Mouse (Mus musculus): ENCODE data around the gene Dcaf4. TPM values are rescaled to one million over a fixed set of nuclear protein-coding genes. Genes with fewer than 3 reads are reported as not detected.
A peak's percentile ranks its signal among the peaks of the same experiment; 100 is the strongest.

Gene Dcaf4
- polyA plus RNA-seq (2015; fragmentation: Nextera tagmentation; extraction: Ambion mirVana) = 44.8 and 49.2 TPM in 2 replicates

DNA sequence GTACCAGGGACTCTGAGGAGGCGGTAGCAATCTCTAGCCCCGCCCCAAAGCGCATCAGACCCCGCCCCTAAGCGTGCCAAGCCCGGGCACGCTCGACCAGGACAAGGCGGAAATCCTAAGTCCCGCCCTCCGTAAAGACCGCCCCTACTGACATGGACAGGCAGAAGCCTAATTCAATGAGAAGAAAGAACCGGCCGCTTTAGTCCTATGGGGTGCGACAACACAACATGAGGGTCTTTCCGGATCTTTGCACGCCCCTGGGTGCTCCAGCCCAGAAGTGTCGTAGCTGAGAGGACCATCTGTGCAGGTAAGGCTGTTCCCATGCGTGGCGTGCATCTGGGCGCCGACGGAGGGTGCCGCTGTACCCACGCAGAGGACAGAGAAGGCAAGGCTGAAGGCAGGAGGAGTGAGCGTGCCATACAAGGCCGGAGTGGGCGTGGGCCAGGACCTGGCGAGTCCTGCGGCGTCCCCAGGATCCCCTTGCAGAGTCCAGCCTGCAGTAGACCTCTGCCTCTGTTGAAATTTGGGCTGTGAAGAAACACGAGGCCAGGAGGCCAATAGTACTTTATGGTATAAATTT lies at the start of gene Dcaf4:
Dcaf4 (plus strand) TSS at position 156 of the 580 bp plus-strand sequence.
- no peaks in the 10 kb centered on the region for H3K36me3 ChIP-seq
- peak within 1 kb of the TSS; percentile 74 for H3K4me3 ChIP-seq
- peaks cover 24% of the 10 kb centered on the region for H3K4me1 ChIP-seq (replicated peaks)
- no peaks in the 10 kb centered on the region for H3K27me3 ChIP-seq
- peak; percentile 98 for ATAC-seq (ENCODE audit: low FRiP score, low read depth)
- WGBS = under 1% methylated on average over 32 of the region's 32 CpGs
- peak within 1 kb of the TSS; percentile 68 for H3K4me2 ChIP-seq
- H3K9ac ChIP-seq = peak within 1 kb of the TSS; percentile 68
- peak within 1 kb of the TSS; percentile 80 for H3K27ac ChIP-seq (replicated peaks)
- no peaks in the 10 kb centered on the region for H3K9me3 ChIP-seq

DNA sequence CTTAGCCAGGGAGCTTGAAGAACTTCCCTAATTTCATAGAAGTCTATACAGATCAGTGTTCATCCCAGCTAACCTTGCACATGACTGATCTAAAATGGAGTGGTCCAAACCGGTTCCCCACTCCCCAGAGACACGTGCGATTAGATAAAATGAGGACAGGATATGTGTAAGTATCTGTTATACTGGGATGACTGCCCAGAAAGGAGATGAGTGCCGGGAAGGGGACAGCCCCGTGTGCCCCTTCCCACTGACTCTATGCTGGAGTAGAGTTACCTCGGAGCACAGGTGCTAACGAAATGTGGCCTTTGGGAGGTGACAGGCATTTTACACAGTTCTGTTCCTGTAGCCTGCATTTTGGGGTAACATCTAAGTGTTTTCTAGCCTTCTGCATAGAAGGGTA lies 48.5 kb upstream of the Dcaf4 start:
- Histone ChIP-seq H3K9ac (no peak overlapping the region), H3K36me3 (no peaks in the 10 kb centered on the region), H3K27ac (replicated peaks) (no peak overlapping the region), H3K9me3 (no peaks in the 10 kb centered on the region), H3K27me3 (0 out of 2 replicates have a peak, but pooled peaks cover 2% of the 10 kb centered on the region), H3K4me3 (no peak overlapping the region), H3K4me1 (replicated peaks) (peaks cover 30% of the 10 kb centered on the region), H3K4me2 (no peak overlapping the region)
- ATAC-seq (ENCODE audit: low FRiP score, low read depth) = no peak
- 77% methylated on average over 7 of the region's 7 CpGs for WGBS

DNA sequence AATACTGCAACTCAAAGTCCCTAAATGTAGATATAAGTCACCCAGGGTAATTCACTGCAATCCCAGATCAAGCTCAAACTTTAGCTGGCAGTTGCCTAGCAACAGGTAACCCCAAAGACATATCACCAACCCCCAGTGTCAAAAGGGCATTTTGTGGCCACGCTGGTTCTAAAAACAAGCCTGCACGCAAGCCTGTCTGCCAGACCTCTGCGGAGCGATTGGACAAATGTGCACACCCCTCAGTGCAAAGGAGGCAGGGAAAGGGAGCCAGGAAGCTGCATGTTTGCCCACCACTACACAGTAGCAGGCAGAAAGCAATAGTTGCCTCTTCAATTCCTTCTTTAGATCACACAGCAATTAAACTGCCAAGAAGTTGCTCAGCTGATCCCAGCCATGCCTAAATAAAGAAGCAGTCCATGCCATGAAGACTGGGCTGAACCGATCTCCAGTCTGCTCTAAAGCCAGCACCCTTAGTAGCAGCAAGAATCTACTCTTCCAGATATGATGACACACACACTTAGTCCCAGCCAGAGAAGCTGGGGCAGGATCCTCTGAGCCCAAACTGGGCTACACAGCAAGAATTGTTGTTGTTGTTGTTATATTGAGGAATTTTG lies 46.2 kb upstream of the Dcaf4 start:
- 43% methylated on average over 5 of the region's 5 CpGs for WGBS
- Histone ChIP-seq H3K4me1 (replicated peaks) (peaks cover 27% of the 10 kb centered on the region), H3K4me3 (no peak overlapping the region), H3K4me2 (no peak overlapping the region), H3K27ac (replicated peaks) (no peak overlapping the region; the same call in 1 of the 2 replicates), H3K36me3 (no peaks in the 10 kb centered on the region), H3K9me3 (no peaks in the 10 kb centered on the region), H3K9ac (no peak overlapping the region), H3K27me3 (0 out of 2 replicates have a peak, but pooled peaks cover 2% of the 10 kb centered on the region)
- ATAC-seq (ENCODE audit: low FRiP score, low read depth) = no peak

DNA sequence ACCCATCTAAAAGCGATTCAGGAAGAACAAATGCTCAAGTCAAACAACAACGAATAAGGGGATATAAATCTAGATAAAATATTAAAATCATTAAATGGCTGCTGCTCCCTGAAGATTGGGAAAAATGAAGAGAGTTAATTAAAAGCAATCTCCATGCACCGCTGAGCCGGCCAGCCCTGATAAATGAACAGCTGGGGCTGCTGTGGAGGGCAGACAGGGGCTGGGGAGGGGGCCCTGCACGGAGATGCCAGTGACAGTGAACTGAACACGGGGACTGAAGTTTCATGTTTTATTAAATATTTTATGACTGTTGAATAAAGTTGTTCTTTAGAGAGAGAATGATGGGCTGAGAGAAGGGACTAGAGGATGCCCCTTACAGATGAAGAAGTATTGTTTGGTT lies 44.8 kb upstream of the Dcaf4 start:
- Histone ChIP-seq H3K9ac (no peak overlapping the region), H3K4me1 (replicated peaks) (peaks cover 27% of the 10 kb centered on the region), H3K27me3 (0 out of 2 replicates have a peak, but pooled peaks cover 2% of the 10 kb centered on the region), H3K4me2 (no peak overlapping the region), H3K4me3 (no peak overlapping the region), H3K9me3 (no peaks in the 10 kb centered on the region), H3K27ac (replicated peaks) (no peak overlapping the region), H3K36me3 (no peaks in the 10 kb centered on the region)
- ATAC-seq (ENCODE audit: low FRiP score, low read depth) = no peak
- 23% methylated on average over 6 of the region's 6 CpGs for WGBS

DNA sequence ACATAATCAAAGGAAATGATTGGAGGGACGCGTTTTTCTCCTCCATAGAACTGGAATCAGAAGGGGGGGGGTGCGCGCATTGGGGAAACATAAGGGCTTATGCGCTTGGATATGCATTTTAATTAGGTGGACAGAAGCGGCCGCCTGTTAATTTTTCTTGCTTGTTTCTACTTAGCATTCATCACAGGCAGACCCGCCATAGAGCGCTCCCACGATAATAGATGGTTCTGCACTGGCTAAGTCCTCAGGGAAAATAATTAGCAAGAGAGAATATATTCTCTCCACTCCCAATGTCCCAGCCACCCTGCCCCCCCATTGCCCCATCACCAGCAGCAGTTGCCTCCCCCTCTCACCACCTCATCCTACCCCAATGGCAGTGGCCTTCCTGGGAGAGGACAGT lies 44.0 kb upstream of the Dcaf4 start:
- WGBS = 23% methylated on average over 10 of the region's 10 CpGs
- Histone ChIP-seq H3K4me1 (replicated peaks) (peaks cover 27% of the 10 kb centered on the region), H3K4me2 (no peak overlapping the region), H3K9me3 (no peaks in the 10 kb centered on the region), H3K27me3 (0 out of 2 replicates have a peak, but pooled peaks cover 2% of the 10 kb centered on the region), H3K4me3 (no peak overlapping the region), H3K27ac (replicated peaks) (no peak overlapping the region), H3K36me3 (no peaks in the 10 kb centered on the region), H3K9ac (no peak overlapping the region)
- ATAC-seq (ENCODE audit: low FRiP score, low read depth) = 0 out of 2 replicates have a peak, but pooled peaks have one; percentile 51

DNA sequence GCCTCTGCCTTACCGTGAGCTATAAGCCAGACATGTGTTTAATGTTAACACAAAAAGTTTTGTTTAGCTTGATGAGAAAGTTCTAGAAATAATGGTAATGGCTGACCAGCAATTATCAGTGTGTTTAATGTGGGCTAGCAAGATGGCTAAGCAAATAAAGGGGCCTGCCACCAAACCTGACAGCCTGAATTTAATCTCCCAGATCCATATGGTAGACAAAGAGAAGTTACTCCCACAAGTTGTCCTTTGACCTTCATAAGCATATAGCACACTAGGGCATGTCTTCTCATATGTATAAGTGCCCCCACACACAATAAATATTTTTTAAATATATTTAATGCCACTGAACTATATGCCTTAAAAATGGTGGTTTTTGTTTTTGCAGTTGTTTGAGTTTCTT lies 41.1 kb upstream of the Dcaf4 start:
- Histone ChIP-seq H3K9ac (no peak overlapping the region), H3K9me3 (no peaks in the 10 kb centered on the region), H3K27ac (replicated peaks) (no peak overlapping the region), H3K4me2 (no peak overlapping the region), H3K4me1 (replicated peaks) (peaks cover 19% of the 10 kb centered on the region), H3K36me3 (no peaks in the 10 kb centered on the region), H3K27me3 (no peaks in the 10 kb centered on the region), H3K4me3 (no peak overlapping the region)
- 95% methylated on average over 1 of the region's 1 CpGs for WGBS
- ATAC-seq (ENCODE audit: low FRiP score, low read depth) = no peak

DNA sequence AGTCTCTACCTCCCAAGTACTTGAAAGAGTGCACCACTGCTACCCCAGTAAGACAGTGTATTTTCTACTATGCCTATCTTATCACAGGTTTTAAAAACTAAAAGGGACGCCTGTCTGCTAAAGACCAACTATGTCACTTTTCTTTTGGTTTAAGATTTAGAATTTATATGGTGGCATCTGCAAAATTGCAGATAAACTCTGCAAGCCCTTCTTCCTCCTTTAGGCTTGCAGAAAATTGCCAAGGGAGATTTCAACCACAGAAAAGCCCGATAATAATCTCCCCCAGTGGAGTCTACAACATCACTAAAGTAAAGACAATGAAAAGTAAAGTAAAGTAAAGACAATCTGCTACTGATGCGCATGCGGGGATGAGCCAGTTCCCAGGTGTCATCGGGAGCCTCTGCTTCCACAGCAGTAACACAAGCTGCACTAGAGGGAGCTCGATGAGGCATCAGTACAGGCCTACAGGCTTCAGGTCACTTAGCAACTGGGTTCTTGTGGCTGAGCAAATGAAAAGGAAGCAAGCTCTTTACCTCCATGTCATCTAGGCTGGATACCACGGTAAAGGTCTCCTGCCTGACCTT lies 40.4 kb upstream of the Dcaf4 start:
- Histone ChIP-seq H3K4me3 (no peak overlapping the region), H3K36me3 (no peaks in the 10 kb centered on the region), H3K27ac (replicated peaks) (no peak overlapping the region), H3K9ac (no peak overlapping the region), H3K4me1 (replicated peaks) (peaks cover 23% of the 10 kb centered on the region), H3K27me3 (no peaks in the 10 kb centered on the region), H3K4me2 (no peak overlapping the region), H3K9me3 (no peaks in the 10 kb centered on the region)
- no peak for ATAC-seq (ENCODE audit: low FRiP score, low read depth)
- 66% methylated on average over 7 of the region's 7 CpGs for WGBS

DNA sequence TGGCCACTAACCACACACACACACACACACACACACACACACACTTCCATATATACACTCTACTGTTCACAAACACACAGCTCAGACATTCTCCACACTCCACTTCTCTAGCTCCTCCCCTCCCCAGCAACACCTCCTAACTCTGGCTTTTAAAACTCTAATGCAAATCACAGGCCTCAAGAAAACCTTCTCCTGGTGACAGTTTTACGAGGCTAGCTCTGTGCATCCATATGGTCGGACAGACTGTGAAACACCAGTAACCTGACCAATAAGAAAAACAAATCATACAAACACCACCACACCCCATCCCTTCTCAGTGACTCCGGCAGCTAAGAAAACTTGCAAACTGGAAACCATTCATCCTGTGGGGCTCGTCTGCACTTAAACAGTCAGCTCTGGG lies 38.8 kb upstream of the Dcaf4 start:
- Histone ChIP-seq H3K9me3 (no peaks in the 10 kb centered on the region), H3K36me3 (no peaks in the 10 kb centered on the region), H3K27me3 (no peaks in the 10 kb centered on the region), H3K4me1 (replicated peaks) (peaks cover 20% of the 10 kb centered on the region), H3K4me3 (no peak overlapping the region), H3K27ac (replicated peaks) (no peak overlapping the region), H3K4me2 (no peak overlapping the region), H3K9ac (no peak overlapping the region)
- ATAC-seq (ENCODE audit: low FRiP score, low read depth) = no peak
- WGBS = 72% methylated on average over 4 of the region's 4 CpGs

DNA sequence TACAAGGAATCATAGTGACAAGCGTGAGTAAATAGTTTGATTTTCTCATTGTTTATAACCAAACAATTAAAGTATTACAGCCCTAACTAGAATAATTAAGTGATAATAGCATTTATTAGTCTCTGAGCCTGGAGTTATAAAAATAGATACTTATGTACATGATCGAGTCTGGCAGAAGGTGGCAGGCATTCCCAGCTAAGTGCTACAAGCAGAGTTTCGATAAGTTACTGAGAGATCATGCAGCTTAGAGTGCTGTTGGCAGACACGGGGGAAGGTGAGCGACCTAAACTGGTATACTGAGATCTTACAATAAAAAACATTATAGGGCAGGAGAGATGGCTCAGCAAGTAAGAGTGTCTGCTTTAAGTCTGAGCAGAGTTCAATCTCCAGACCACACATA lies 36.6 kb upstream of the Dcaf4 start:
- Histone ChIP-seq H3K36me3 (no peaks in the 10 kb centered on the region), H3K4me2 (no peak overlapping the region), H3K4me1 (replicated peaks) (peaks cover 27% of the 10 kb centered on the region), H3K27me3 (no peaks in the 10 kb centered on the region), H3K4me3 (no peak overlapping the region), H3K9ac (no peak overlapping the region), H3K27ac (replicated peaks) (no peak overlapping the region), H3K9me3 (no peaks in the 10 kb centered on the region)
- no peak for ATAC-seq (ENCODE audit: low FRiP score, low read depth)
- 78% methylated on average over 5 of the region's 5 CpGs for WGBS

DNA sequence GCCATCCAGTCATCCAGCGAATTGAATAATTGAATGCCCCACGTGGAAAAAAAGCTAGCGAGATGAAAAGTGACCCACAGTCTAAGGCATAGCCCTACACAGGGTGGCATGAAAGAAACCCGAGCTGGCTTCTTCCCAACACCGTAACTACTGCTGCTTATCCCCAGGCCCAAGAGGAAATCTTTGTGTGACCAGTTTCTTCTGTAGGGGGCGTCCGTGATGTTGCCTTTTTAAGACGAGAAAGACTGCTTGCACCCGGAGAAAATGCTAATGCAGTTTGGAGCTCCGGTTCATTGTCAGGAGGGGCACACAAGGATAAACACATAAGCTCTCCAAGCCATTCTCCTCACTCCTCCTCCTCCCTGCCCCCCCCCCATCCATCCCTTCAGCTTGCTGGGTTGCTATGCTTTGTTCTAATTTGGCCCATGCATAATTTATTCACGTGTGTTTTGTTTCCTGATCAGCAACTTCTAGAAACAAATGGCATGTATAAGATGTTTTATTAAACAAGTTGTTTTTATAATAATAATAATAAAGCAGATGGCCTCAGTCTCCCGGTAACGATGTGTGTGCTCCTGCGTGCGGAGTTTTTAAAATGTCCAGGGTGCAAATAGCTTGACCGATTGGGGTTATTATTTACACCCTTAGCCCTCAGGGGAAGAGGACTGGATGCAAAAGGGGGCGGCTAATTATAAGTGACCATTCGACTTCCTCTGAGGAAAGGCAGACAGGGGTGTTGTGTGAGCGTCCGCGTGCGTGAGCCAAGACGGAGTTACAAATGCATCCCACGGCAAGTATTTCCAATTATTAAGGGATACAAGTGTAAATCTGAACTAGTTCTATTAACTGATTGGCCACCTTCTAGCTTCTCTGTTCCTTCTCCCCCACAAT lies 35.2 kb upstream of the Dcaf4 start:
- Histone ChIP-seq H3K4me3 (peak overlapping the region; percentile 87), H3K9me3 (no peaks in the 10 kb centered on the region), H3K9ac (peak overlapping the region; percentile 73), H3K27ac (replicated peaks) (peak overlapping the region; percentile 87), H3K4me1 (replicated peaks) (peaks cover 33% of the 10 kb centered on the region), H3K36me3 (no peaks in the 10 kb centered on the region), H3K4me2 (peak overlapping the region; percentile 98), H3K27me3 (no peaks in the 10 kb centered on the region)
- ATAC-seq (ENCODE audit: low FRiP score, low read depth) = no peak
- under 1% methylated on average over 24 of the region's 24 CpGs for WGBS

DNA sequence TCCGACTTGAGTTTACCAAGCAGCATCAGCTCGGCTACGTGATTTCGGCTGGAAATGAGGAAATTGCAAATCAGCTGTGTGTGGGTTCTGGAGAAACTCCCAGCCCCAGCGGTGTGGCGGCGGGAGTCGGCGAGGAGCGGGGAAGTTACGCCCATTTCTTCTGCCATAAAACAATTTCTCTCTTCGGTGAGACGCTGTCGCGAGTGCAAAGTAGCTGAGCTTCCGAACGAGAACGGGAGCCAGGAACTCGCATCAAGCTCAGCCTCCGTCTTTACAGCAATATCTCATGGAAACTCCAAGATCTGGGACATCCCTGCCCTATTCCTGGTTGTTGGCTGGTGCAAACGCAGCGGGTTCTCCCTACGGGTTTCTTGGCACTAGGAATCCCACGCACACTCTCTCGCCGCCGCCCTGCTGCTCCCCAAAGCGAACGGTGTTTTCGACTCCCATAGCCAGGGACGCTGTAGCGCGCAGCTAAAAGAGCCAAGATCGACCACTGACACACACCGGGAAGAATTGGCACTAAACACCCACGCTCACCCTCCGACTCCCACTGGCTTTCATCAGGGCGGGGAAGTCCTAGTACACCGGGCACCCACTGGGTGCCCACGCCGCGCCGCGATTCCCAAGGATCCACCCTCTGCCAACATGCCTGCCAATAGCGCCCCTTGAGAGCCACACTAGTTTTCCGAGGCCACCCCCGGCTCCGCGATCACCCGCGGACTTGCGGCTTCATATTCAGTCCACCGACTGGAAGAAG lies 34.2 kb upstream of the Dcaf4 start:
- peak overlapping the region; percentile 73 for H3K9ac ChIP-seq
- under 1% methylated on average over 52 of the region's 53 CpGs for WGBS
- peak; percentile 10; the same call in 1 of the 2 replicates for ATAC-seq (ENCODE audit: low FRiP score, low read depth)
- no peaks in the 10 kb centered on the region for H3K27me3 ChIP-seq
- peak overlapping the region; percentile 87 for H3K27ac ChIP-seq (replicated peaks)
- no peaks in the 10 kb centered on the region for H3K36me3 ChIP-seq
- peak overlapping the region; percentile 87 for H3K4me3 ChIP-seq
- peaks cover 33% of the 10 kb centered on the region for H3K4me1 ChIP-seq (replicated peaks)
- no peaks in the 10 kb centered on the region for H3K9me3 ChIP-seq
- H3K4me2 ChIP-seq = peak overlapping the region; percentile 98

Measured in hindbrain, embryonic 15.5 days (tissue).